Mouse (Mus musculus) heart, adult 18-20 months (tissue): ENCODE measurements around the gene C5ar1. TPM values are rescaled to one million over a fixed set of nuclear protein-coding genes. Genes with fewer than 3 reads are reported as not detected.

Experiments
- DNase-seq, 2 experiments: peaks; one replicate each; pipeline ENCODE4 v3.0.0; 2021 to 2022; ENCODE audit warnings: mixed read lengths in 1 of 2
- total RNA-seq, 2 experiments: library from RNA; stranded (reverse); gene quantifications; 2 replicates each; pipeline ENCODE4 v1.2.3; 2021

C5ar1 gene
- total RNA-seq, 2 experiments from 2014 or later, result 4.4 to 7.5 TPM

DNA sequence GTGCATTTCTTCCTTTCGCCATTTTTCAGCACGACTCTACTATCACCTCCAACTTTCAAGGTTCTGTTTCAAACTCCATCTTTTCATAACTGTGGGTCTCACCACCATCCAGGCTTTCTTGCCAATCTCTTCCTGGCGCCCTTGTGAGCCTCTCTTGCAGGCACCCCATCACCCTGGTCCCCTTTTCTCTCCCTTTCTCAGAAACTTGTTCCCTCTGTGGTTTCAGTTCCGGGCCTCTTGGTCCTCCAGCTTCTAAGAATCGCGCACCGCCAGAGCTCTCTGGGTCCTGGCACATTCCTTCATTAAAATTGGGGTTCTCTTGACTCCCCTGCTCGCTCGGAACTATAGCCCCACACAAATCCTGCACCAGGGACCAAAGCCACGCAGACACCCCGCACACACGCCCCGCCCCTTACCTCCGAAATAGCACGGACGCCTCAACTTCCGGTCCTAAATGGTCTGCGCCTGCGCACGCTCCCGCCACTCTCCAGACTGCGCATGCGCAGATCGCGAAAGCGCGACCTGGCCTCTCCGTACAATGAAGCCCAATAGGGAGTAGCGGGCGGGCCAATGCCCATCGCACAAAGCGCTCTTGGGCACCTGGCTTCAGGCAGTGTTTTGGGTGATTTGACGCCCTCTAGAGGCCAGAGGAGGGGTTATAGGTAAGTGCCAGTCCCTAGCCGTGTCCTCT, 37.6 kb downstream of the C5ar1 start, which contains the start of gene Dhx34:
Dhx34 (minus strand) TSS at position 456 of the 691 bp plus-strand sequence.
- DNase-seq, result peak; percentile 96 to 97

DNA sequence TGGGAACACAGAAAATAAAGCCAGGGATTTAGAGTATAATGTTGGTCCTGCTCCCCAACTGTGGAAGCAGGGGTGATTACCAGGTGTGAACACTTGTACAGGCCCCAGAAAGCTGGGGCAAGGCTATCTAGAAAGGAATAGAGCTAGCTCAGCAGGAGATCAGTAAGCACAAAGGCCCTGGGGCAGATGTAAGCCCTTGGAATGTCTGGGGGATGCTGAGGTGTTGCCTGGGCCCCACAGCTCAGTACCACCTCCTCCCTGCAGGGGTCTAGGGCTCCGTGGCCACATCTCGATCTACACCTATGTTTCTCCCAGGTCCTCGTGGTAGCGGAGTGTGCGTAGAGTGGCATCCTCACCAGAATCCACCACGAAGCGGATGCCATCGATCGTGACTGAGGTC, 45.4 kb downstream of the C5ar1 start:
- no peak for DNase-seq

GRCm38 (mm10) chr7:16213196-16213595, 46.1 kb downstream of the C5ar1 start:
- DNase-seq, result no peak

- peak in 1 of 2 experiments; percentile 22 for DNase-seq
Observed at GRCm38 (mm10) chr7:16210862-16211365, 48.4 kb downstream of the C5ar1 start.

- DNase-seq, result no peak
Observed at GRCm38 (mm10) chr7:16208781-16209665, 50.3 kb downstream of the C5ar1 start.

- peak; percentile 19 to 71 for DNase-seq
Observed at GRCm38 (mm10) chr7:16207496-16207895, 51.8 kb downstream of the C5ar1 start.

DNA sequence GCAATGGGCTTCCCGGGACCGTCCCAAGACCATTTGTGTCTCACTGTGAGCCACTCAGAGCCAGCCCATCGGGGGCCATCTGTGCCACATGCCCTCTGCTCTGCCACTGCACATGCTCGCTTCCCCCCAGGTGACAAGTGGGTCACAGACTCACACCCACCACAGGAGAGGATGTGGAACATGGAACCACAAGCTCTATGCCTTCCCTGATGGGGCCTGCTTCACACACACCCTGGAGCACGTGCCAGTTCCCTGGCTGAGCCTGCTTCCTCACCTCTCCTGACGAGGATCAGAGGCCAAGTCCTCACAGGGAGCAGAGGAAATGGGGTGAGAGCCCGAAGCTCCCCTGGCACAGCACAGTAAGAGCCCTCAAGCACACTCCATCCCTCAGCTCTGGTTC, 52.3 kb downstream of the C5ar1 start:
- no peak for DNase-seq

GRCm38 (mm10) chr7:16204791-16205190, 54.5 kb downstream of the C5ar1 start:
- no peak for DNase-seq

DNA sequence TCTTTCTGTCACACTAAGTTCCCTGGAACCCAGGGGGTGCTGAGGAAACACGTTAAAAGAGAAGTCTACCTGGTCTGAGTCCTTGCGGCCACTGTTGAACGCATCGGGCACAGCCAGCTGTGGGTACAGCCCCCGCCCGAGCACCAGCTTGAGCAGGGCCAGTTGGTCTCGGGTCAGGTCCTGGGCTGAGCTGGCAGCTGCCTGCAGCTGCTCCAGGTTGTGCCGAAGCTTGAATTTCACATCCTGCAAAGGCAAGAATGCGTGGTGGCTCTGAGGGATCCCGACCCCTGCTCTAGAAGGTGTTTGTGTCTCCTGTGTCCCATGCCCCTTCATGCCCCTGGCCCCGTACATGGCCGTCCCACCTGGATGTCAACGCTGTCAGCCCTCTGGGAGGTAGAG, 55.8 kb downstream of the C5ar1 start:
- no peak for DNase-seq

DNA sequence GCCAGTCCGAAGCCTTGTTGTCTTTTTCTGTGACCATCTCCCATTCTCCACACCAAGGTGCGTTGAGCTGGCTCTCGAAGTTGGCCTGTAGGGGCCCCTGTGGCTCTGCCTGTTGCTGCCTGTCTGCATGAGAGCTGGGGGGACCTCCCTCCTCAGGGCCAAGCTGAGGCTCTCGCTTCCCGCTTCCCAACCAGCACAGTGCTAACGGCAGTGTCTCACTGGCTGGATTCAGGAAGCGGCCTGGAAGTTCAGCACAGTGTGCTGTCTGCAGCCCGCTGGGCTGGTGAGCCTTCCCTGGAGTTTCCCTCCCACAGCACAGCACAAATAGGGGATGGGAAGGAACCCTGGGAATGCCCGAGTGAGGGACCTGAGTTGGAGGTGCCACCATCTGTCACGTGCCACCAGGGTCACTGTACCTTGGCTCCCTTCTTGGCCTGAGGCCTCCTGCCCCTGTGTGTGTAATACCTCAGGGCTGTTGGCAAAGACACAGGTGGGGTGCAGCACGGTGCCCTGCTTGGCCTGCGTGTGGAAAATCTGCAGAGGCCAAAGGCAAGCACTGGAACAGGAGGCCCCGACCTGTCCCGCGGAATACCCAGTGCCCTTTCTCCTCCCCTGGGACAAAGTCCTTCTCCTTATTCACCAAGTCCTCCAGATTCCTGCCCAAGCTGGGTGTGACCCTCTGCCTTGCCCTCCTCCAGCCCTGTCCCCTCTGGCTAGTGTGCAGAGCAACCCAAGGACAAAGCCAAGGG, 56.4 kb downstream of the C5ar1 start:
- no peak for DNase-seq

GRCm38 (mm10) chr7:16201136-16201535, 58.2 kb downstream of the C5ar1 start:
- no peak for DNase-seq

DNA sequence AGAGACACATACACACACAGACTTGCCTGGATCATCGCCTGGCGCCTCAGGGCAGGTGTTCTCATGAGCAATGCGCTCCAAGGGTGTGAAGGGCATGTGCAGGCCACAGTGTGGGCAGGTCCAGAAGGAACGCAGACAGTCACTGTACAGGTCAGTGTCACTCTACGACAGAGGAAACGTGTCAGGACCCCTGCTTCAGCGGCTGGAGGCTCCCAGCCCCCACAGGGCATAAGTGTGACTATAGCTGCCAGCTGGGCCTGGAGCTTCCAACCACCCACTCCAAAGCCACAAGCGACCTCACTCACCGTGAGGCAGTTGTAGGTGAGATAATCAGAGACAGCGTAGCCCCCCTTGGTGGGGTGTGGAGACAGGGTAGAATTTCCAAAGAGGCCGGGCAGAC, 60.8 kb downstream of the C5ar1 start:
- no peak for DNase-seq

- DNase-seq, result no peak
Observed at GRCm38 (mm10) chr7:16197166-16197565, 62.2 kb downstream of the C5ar1 start.

Other genes with a start within 250 kb of the C5ar1 start
- gene Bicra, start 211.6 kb downstream of the C5ar1 start, total RNA-seq, result 1 to 10 TPM; 4.2 to 5.9 TPM
- not detected for gene Zfp541, start 197.7 kb downstream of the C5ar1 start, total RNA-seq
- gene Napa, start 161.1 kb downstream of the C5ar1 start, total RNA-seq, result 10 to 100 TPM; 88.7 to 99.1 TPM
- gene Kptn, start 139.6 kb downstream of the C5ar1 start, total RNA-seq, result 10 to 100 TPM; 19.0 to 21.0 TPM
- under 1 TPM; 0.72 to 0.85 TPM for gene Slc8a2, start 129.7 kb downstream of the C5ar1 start, total RNA-seq
- gene Meis3, start 84.5 kb downstream of the C5ar1 start, total RNA-seq, result 1 to 10 TPM; 4.8 to 6.1 TPM
- gene Dhx34, start 37.5 kb downstream of the C5ar1 start, total RNA-seq, result 1 to 10 TPM; 8.4 to 8.6 TPM
- gene C5ar2, start 15.4 kb downstream of the C5ar1 start, total RNA-seq, result 1 to 10 TPM; 1.2 to 1.7 TPM
- 10 to 100 TPM; 15.3 to 16.2 TPM for gene Inafm1, start 14.1 kb upstream of the C5ar1 start, total RNA-seq
- 10 to 100 TPM; 26.3 to 29.6 TPM for gene Ccdc9, start 27.3 kb upstream of the C5ar1 start, total RNA-seq
- gene Bbc3, start 48.9 kb upstream of the C5ar1 start, total RNA-seq, result 1 to 10 TPM; 3.8 to 5.6 TPM
- gene Sae1, start 128.3 kb upstream of the C5ar1 start, total RNA-seq, result 10 to 100 TPM; 37.3 to 40.6 TPM
- 10 to 100 TPM; 25.4 to 34.5 TPM for gene Zc3h4, start 141.4 kb upstream of the C5ar1 start, total RNA-seq
- 100 to 1,000 TPM in 1 of 2 experiments, 10 to 100 TPM in 1; 87.4 to 101 TPM for gene Tmem160, start 193.2 kb upstream of the C5ar1 start, total RNA-seq
- not detected for gene Npas1, start 218.2 kb upstream of the C5ar1 start, total RNA-seq